Mouse (Mus musculus): ENCODE measurements at regions not wholly inside any gene's neighbourhood (a gene's known extent, or its start where the extent isn't known, plus 50 kb on each side); places are given as distances from the start of the nearest gene placed in this dataset.

GRCm38 (mm10) chr15:28560035-28560434 is 356.5 kb downstream of the Dnah5 start:
- ATAC-seq (ENCODE audit: low FRiP score) (no peak), DNase-seq (ENCODE audit: low spot score, missing footprints) (no peak)
- Histone ChIP-seq H3K36me3 (ENCODE audit: control insufficient read depth, insufficient read depth, low read length) (no peaks in the 10 kb centered on the region), H3K4me1 (ENCODE audit: control insufficient read depth, insufficient read depth, low read length) (no peaks in the 10 kb centered on the region), H3K27ac (ENCODE audit: low read depth, low read length) (no peak overlapping the region), H3K9ac (ENCODE audit: low read length) (no peak overlapping the region), H3K27me3 (ENCODE audit: control insufficient read depth, insufficient read depth, low read length) (no peaks in the 10 kb centered on the region), H3K9me3 (ENCODE audit: control insufficient read depth, low read length) (no peaks in the 10 kb centered on the region), H3K4me3 (ENCODE audit: low read depth, low read length) (no peak overlapping the region), H3K4me2 (no peak overlapping the region)
- WGBS: 91% methylated on average over 1 of the region's 1 CpGs

DNA sequence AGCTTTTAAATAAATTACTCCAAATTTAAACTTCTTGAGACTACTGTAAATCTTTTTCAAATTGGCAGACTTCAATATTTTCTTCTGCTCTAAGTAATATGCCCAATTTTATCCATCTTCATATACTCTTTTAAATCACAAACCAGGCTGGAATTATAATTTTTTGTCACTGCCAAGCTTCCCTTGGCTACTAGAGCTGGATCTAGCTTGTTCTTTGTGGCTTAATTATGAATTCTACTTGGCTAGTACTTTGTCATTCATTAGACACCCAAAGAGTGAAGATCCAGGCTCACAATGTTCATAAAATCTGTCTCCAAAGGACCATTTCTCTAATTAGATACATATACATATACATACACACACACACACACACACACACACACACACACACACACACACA is 391.7 kb downstream of the Dnah5 start:
- Histone ChIP-seq H3K9me3 (ENCODE audit: control insufficient read depth, low read length) (no peaks in the 10 kb centered on the region), H3K9ac (ENCODE audit: low read length) (no peak overlapping the region), H3K27ac (ENCODE audit: low read depth, low read length) (no peak overlapping the region), H3K4me3 (ENCODE audit: low read depth, low read length) (no peak overlapping the region), H3K36me3 (ENCODE audit: control insufficient read depth, insufficient read depth, low read length) (no peaks in the 10 kb centered on the region), H3K4me1 (ENCODE audit: control insufficient read depth, insufficient read depth, low read length) (no peaks in the 10 kb centered on the region), H3K4me2 (no peak overlapping the region), H3K27me3 (ENCODE audit: control insufficient read depth, insufficient read depth, low read length) (no peaks in the 10 kb centered on the region)
- ATAC-seq (ENCODE audit: low FRiP score): no peak
- DNase-seq (ENCODE audit: low spot score, missing footprints): no peak

DNA sequence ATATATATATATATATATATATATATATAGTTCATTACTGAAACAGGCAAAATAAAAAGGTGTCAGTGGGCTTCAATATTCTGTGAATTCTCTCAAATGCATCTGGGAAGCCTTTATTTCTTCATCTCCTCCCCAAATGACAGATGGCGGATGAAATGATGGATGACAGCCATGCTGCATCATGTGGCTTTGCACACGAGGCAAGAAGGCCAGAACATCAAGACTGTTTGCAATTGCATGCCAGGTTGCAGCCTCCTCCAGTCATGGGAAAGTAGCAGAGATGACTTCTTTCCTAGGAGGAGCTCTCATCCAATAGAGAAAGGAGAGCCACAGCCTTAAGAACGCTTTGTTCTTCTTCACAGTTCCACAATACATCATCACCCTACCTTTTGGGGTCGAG is 392.2 kb downstream of the Dnah5 start:
- Histone ChIP-seq H3K4me2 (no peak overlapping the region), H3K9me3 (ENCODE audit: control insufficient read depth, low read length) (no peaks in the 10 kb centered on the region), H3K36me3 (ENCODE audit: control insufficient read depth, insufficient read depth, low read length) (no peaks in the 10 kb centered on the region), H3K27me3 (ENCODE audit: control insufficient read depth, insufficient read depth, low read length) (no peaks in the 10 kb centered on the region), H3K4me1 (ENCODE audit: control insufficient read depth, insufficient read depth, low read length) (no peaks in the 10 kb centered on the region), H3K9ac (ENCODE audit: low read length) (no peak overlapping the region), H3K4me3 (ENCODE audit: low read depth, low read length) (no peak overlapping the region), H3K27ac (ENCODE audit: low read depth, low read length) (no peak overlapping the region)
- ATAC-seq (ENCODE audit: low FRiP score) (no peak), DNase-seq (ENCODE audit: low spot score, missing footprints) (no peak)
- WGBS: 78% methylated on average over 4 of the region's 4 CpGs

DNA sequence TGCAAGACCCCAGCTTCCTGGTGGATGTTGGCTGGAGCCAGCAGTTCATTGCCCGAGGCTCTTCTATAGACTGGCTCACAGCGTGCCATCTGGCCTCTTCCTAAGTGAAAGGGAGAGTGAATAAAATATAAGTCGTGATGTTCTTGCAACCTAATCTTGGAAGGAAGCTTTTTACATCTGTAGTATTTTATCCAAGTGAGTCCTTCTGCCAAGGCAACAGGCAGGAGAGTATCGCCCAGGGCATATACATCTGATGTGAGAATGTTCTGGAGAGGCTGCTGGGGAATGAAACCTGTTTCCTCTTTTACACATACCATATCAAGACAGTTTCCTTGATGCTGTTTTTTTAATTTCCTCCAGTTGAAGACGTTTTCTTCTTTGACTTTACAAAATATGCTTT is 396.6 kb downstream of the Dnah5 start:
- Histone ChIP-seq H3K36me3 (ENCODE audit: control insufficient read depth, insufficient read depth, low read length) (no peaks in the 10 kb centered on the region), H3K9ac (ENCODE audit: low read length) (no peak overlapping the region), H3K4me1 (ENCODE audit: control insufficient read depth, insufficient read depth, low read length) (no peaks in the 10 kb centered on the region), H3K9me3 (ENCODE audit: control insufficient read depth, low read length) (no peaks in the 10 kb centered on the region), H3K27me3 (ENCODE audit: control insufficient read depth, insufficient read depth, low read length) (no peaks in the 10 kb centered on the region), H3K4me3 (ENCODE audit: low read depth, low read length) (no peak overlapping the region), H3K4me2 (no peak overlapping the region), H3K27ac (ENCODE audit: low read depth, low read length) (no peak overlapping the region)
- no peak for DNase-seq (ENCODE audit: low spot score, missing footprints)
- no peak for ATAC-seq (ENCODE audit: low FRiP score)
- 70% methylated on average over 5 of the region's 5 CpGs for WGBS

GRCm38 (mm10) chr15:28615662-28616061 is 412.1 kb downstream of the Dnah5 start:
- no peak for ATAC-seq (ENCODE audit: low FRiP score)
- H3K9ac ChIP-seq (ENCODE audit: low read length): no peak overlapping the region
- no peaks in the 10 kb centered on the region for H3K36me3 ChIP-seq (ENCODE audit: control insufficient read depth, insufficient read depth, low read length)
- no peak overlapping the region for H3K27ac ChIP-seq (ENCODE audit: low read depth, low read length)
- 83% methylated on average over 3 of the region's 3 CpGs for whole genome bisulfite sequencing
- H3K27me3 ChIP-seq (ENCODE audit: control insufficient read depth, insufficient read depth, low read length): no peaks in the 10 kb centered on the region
- no peaks in the 10 kb centered on the region for H3K4me1 ChIP-seq (ENCODE audit: control insufficient read depth, insufficient read depth, low read length)
- no peak overlapping the region for H3K4me3 ChIP-seq (ENCODE audit: low read depth, low read length)
- DNase-seq (ENCODE audit: low spot score, missing footprints): no peak
- no peak overlapping the region for H3K4me2 ChIP-seq
- no peaks in the 10 kb centered on the region for H3K9me3 ChIP-seq (ENCODE audit: control insufficient read depth, low read length)

DNA sequence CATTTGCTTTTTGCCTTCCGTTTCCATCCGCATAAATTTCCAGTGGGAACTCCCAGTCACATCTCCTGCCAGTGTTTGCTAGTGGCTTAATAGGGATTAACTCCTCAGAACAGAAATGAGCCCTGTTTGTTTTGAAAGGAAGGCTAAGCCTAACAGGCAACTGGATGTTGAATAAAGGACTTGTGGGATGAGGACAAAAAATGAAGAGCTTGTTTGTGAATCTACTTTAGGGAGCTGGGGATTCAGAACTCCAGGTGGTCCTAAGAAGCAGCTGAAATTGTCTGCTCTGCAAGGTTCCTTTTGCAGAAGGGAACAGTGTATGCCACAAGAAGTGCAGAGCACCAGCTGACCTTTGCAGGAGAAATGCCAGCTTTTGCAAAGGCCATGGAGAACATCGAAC is 436.8 kb downstream of the Dnah5 start:
- WGBS: 7% methylated on average over 3 of the region's 3 CpGs

GRCm38 (mm10) chr15:28645122-28645521 is 441.6 kb downstream of the Dnah5 start:
- Histone ChIP-seq H3K27me3 (ENCODE audit: control insufficient read depth, insufficient read depth, low read length) (no peaks in the 10 kb centered on the region), H3K4me1 (ENCODE audit: control insufficient read depth, insufficient read depth, low read length) (peaks cover 7% of the 10 kb centered on the region), H3K9ac (ENCODE audit: low read length) (no peak overlapping the region), H3K36me3 (ENCODE audit: control insufficient read depth, insufficient read depth, low read length) (no peaks in the 10 kb centered on the region), H3K4me2 (no peak overlapping the region), H3K27ac (ENCODE audit: low read depth, low read length) (no peak overlapping the region), H3K9me3 (ENCODE audit: control insufficient read depth, low read length) (no peaks in the 10 kb centered on the region), H3K4me3 (ENCODE audit: low read depth, low read length) (no peak overlapping the region)
- no peak for DNase-seq (ENCODE audit: low spot score, missing footprints)
- peak; percentile 57 for ATAC-seq (ENCODE audit: low FRiP score)
- WGBS: 0% methylated on average over 1 of the region's 1 CpGs

More for the DNA sequence above, 436.8 kb downstream of the Dnah5 start:
- Histone ChIP-seq H3K27me3 (ENCODE audit: control insufficient read depth, insufficient read depth, low read length) (no peaks in the 10 kb centered on the region), H3K4me3 (ENCODE audit: low read depth, low read length) (no peak overlapping the region), H3K4me2 (no peak overlapping the region), H3K36me3 (ENCODE audit: control insufficient read depth, insufficient read depth, low read length) (no peaks in the 10 kb centered on the region), H3K27ac (ENCODE audit: low read depth, low read length) (no peak overlapping the region), H3K9me3 (ENCODE audit: control insufficient read depth, low read length) (no peaks in the 10 kb centered on the region), H3K4me1 (ENCODE audit: control insufficient read depth, insufficient read depth, low read length) (peaks cover 5% of the 10 kb centered on the region), H3K9ac (ENCODE audit: low read length) (no peak overlapping the region)
- ATAC-seq (ENCODE audit: low FRiP score) (peak; percentile 79), DNase-seq (ENCODE audit: low spot score, missing footprints) (no peak)

DNA sequence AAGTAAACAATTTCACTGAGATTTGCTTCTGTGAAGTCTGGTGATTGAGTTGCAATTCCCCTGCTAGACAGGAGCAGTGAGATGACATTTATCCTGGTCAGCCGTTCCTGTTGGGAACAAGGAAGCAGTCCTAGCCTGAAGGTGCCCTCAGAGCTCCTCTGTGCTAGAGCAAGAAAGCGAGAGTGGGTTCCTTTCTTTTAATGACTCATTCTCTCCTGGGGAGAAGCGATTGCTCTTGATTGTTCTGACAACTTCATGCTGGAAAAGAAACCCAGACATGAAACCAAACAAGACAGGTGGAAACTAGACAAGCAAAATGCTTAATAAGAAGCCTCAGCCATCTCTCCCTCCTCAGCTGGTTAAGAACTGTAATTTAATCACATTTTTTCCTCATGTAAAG is 450.4 kb downstream of the Dnah5 start:
- Histone ChIP-seq H3K4me2 (no peak overlapping the region), H3K4me1 (ENCODE audit: control insufficient read depth, insufficient read depth, low read length) (no peaks in the 10 kb centered on the region), H3K27ac (ENCODE audit: low read depth, low read length) (no peak overlapping the region), H3K4me3 (ENCODE audit: low read depth, low read length) (no peak overlapping the region), H3K27me3 (ENCODE audit: control insufficient read depth, insufficient read depth, low read length) (no peaks in the 10 kb centered on the region), H3K36me3 (ENCODE audit: control insufficient read depth, insufficient read depth, low read length) (no peaks in the 10 kb centered on the region), H3K9me3 (ENCODE audit: control insufficient read depth, low read length) (no peaks in the 10 kb centered on the region), H3K9ac (ENCODE audit: low read length) (no peak overlapping the region)
- no peak for ATAC-seq (ENCODE audit: low FRiP score)
- DNase-seq (ENCODE audit: low spot score, missing footprints): no peak
- WGBS: 65% methylated on average over 3 of the region's 3 CpGs

DNA sequence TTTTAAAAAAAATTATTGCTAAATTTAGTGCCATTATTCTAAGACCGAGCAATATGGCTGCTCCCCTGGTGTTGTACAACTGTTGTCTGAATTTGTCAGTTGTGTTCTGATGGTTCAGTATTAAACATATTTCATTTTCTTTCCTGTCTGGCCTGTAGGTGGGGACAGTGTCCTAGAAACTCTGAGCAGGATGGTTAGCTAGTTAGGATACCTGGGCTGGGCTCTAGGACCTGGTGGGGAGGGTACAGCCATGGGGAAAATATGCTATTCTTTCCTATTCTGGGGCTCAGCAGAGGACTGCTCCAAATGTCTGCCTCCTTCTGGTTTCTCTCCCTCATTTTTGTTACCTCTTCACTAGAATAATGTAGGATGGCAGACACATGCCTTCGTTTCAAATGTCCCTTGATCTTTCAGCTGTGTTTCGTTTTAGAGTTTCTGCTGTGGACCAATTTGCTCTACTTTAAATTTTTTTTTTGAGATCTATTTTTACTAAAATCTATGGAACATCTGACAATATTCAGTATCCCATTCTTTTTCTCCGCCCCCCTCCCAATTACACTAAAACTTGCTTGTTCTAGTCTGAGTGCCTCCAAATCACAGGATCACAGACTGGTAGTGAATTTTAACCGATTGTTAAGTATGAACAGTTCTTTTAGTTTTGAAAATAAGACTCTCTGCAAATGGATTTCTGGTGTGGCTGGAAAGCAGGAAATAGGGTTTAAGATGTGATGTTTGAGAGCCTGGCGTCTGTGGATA is 460.5 kb downstream of the Dnah5 start:
- no peaks in the 10 kb centered on the region for H3K36me3 ChIP-seq (ENCODE audit: control insufficient read depth, insufficient read depth, low read length)
- 0 out of 2 replicates have a peak, but pooled peaks have one; percentile 40 for ATAC-seq (ENCODE audit: low FRiP score)
- no peak overlapping the region for H3K9ac ChIP-seq (ENCODE audit: low read length)
- 86% methylated on average over 6 of the region's 6 CpGs for WGBS
- H3K4me1 ChIP-seq (ENCODE audit: control insufficient read depth, insufficient read depth, low read length): no peaks in the 10 kb centered on the region
- no peak overlapping the region for H3K27ac ChIP-seq (ENCODE audit: low read depth, low read length)
- no peaks in the 10 kb centered on the region for H3K9me3 ChIP-seq (ENCODE audit: control insufficient read depth, low read length)
- H3K4me2 ChIP-seq: no peak overlapping the region
- DNase-seq (ENCODE audit: low spot score, missing footprints): no peak
- H3K27me3 ChIP-seq (ENCODE audit: control insufficient read depth, insufficient read depth, low read length): no peaks in the 10 kb centered on the region
- H3K4me3 ChIP-seq (ENCODE audit: low read depth, low read length): no peak overlapping the region

All from midbrain, embryonic 11.5 days (tissue).